Mouse (Mus musculus) embryonic fibroblast, embryonic 13.5 days (primary cell): ENCODE results near the gene Nab2. TPM values are rescaled to one million over a fixed set of nuclear protein-coding genes. Genes with fewer than 3 reads are reported as not detected.

Experiments used
- H3K27ac ChIP-seq: 2 replicates; pipeline ENCODE4 v1.5.1; 2012; ENCODE audit warnings: low read length, control low read depth, inconsistent platforms; ENCODE audit not compliant: insufficient read depth
- H3K4me1 ChIP-seq: 2 replicates; pipeline ENCODE4 v1.6.1; 2011; ENCODE audit warnings: low read length; ENCODE audit not compliant: control insufficient read depth, insufficient read depth
- H3K4me3 ChIP-seq: 2 replicates; pipeline ENCODE4 v1.5.1; 2011; ENCODE audit warnings: mild to moderate bottlenecking, control low read depth, low read length; ENCODE audit not compliant: insufficient read depth
- CTCF ChIP-seq: IDR thresholded peaks from 2 replicates; pipeline ENCODE4 v1.5.1; 2011; ENCODE audit warnings: mild to moderate bottlenecking, control low read depth, low read length, moderate library complexity, borderline replicate concordance; ENCODE audit not compliant: insufficient read depth
- POLR2A ChIP-seq: IDR thresholded peaks from 2 replicates; pipeline ENCODE4 v1.6.1; 2011; ENCODE audit warnings: low read depth, mild to moderate bottlenecking, control low read depth, low read length, moderate library complexity
- polyA plus RNA-seq: library from polyadenylated mRNA; stranded (reverse); fragments of >200 nt; gene quantifications from 2 replicates; pipeline ENCODE4 v1.2.4, GENCODE M21; 2011; ENCODE audit warnings: low read depth; ENCODE audit not compliant: missing spikeins, insufficient read length

Nab2 gene
- polyA plus RNA-seq, 1 experiment, result 69.7 TPM

DNA sequence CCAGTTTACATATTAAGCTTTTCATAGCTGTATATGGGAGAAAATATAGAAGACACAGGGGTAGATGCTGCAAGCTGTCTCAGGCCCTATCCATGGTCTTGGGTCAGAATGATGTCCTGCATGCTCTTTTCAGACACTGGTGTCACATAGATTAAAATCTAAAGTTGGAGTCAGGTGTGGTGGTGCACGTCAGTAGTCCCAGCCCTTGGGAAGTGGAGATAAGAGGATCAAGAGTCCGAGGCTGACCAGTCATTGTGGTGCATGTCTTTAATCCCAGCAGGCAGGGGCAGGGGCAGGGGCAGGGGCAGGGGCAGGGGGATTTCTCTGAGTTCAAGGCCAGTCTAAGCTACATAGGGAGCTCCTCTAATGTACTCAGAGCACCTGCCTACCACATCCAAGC, 22.6 kb downstream of the Nab2 start:
- Histone ChIP-seq H3K27ac (no peak overlapping the region), H3K4me1 (peaks cover 6% of the 10 kb centered on the region), H3K4me3 (no peak overlapping the region)
- TF ChIP-seq POLR2A (no peak), CTCF (no peak)

DNA sequence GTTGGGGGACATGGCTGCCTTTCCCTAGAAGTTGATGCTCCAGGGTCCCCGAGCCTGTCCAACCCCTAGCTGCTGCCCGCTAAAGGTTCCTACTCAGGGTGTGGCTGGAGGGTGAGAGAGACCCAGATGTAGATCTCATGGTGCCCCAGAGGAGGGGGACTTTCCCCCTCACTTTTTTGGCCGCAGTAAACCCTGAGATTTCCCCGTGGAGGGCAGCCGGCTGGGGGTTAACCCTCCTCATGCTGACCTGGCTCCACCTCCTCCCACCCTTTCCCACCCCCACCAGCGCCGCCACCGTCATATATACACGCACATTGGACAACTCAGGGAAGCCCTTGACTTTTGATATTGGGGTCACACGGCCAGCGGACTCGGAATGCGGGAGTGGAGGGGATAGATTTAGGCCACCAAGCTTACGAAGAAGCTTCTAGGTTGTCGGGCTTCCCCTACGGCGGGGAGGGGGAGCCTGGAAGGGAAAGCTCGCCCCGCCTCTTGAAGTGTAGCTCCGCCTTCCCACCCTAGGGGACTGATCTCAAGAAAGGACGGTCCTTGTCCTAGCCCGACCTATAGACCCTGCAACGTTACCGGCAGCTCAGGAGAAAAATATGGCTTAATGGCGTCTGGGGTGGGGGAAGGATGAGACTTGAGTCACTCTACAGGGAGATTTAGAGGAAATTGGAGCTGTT, 24.7 kb downstream of the Nab2 start:
- Histone ChIP-seq H3K27ac (peak overlapping the region; percentile 98), H3K4me1 (peaks cover 6% of the 10 kb centered on the region), H3K4me3 (peak overlapping the region; percentile 55)
- TF ChIP-seq CTCF (no peak), POLR2A (peak; percentile 66; the same call in 1 of the 2 replicates)

DNA sequence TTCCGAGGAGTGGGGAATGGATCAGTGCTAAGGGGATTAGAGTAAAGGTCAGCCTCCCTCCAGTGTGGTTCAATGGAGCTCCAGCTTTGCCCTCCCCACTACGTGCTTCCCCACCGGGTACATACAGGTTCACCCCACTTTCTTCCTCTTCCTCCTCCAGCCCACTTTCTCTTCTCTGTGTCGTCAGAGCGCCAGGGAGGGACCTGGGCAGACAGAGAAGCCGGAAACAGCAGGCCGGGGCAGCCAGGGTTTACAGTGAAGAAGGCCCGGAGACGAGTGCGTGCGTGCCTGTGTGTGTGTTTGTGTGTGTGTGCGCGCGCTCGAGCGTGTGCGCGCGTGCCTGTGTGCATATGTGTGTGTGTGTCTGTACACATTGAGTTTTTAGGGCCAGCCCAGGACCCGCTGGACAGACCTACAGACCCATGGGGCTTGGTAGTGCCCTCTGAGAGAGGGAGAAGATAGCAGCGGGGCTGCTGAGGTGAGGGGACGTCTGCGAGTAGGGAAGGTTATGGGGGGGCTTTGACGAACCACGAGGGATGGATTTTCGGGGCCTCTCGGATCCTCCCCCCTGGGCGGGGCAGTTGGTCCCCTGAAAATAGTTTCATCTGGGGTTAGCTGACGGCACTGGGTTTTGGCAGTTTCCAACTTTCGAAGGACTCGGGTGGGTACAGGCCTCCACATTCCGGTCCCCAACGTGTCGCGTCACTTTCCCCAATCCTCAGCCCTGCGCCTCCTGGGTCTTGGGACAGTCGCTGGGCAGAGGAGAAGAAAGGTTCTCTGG, 25.4 kb downstream of the Nab2 start, which contains the start of gene Stat6:
Gene Stat6 (plus strand): TSS at position 215 of the 781 bp plus-strand sequence.
- Histone ChIP-seq H3K4me1 (peaks cover 6% of the 10 kb centered on the region), H3K4me3 (peak within 1 kb of the TSS; percentile 55), H3K27ac (peak within 1 kb of the TSS; percentile 98)
- no peak for TF ChIP-seq CTCF
- peak; percentile 82 for TF ChIP-seq POLR2A

DNA sequence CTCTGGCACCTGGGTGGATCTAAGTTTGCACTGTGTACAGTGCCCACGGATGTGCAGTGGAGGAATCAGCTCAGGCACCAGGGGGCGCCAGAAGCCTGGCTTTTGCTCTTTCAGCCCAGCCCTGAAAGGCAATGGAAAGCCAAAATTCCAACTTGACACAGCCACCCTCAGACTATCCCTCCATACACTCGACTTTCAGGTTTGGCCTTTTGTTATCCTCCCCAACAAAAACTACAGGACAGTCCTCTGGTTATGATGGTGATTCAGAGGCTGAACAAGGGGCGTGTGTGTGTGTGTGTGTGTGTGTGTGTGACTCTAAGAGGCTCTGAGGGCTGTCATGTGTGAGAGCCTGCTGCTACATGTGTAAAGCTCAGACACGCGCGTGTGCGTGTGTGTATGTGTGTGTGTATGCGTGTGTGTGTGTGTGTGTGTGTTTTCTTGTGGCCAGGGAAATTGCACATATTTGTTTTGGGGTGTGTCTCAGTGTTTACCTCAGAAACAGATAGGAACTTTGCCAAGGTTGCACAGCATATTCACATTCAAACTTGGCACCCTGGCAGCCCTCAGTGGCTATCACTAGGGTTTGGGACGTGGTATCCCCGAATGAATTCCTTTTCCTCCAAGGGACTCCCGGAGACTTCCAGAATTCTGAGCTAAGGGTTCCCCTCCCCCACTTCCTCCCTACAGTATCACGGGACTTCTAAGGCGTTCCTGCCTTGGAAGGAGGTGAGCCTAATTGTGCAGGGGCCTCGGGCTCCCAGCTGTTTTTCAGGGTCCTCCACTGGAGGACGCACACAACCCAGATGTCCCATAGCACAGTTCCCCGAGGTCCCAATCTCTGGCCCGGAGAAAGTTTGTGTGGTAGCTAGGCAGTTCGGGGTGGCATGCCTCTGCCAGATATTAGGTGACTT, 26.3 kb downstream of the Nab2 start:
- peak overlapping the region; percentile 55 for H3K4me3 ChIP-seq
- TF ChIP-seq CTCF, result peak; percentile 82
- peak; percentile 34; the same call in 1 of the 2 replicates for TF ChIP-seq POLR2A
- peaks cover 6% of the 10 kb centered on the region for H3K4me1 ChIP-seq
- peak overlapping the region; percentile 98 for H3K27ac ChIP-seq

DNA sequence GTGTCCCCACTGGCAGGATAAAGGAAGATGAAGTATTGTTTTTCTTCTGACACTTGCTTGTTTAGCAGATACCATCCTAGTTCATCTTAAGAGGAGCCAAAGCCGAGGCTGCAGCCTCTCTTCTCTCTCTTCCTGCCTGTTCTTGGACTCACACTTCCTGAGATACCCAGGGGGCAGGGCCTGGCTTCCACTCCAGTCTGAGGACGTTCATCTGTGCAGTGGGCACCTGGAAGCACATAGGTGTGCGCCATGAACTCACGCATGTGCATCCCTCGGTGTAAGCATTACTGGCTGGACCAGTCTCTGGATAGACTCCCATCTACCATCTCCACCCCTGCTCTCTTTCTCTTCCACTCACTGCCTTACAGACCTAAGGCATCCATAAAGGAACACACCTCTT, 27.9 kb downstream of the Nab2 start:
- H3K4me1 ChIP-seq, result peaks cover 6% of the 10 kb centered on the region
- no peak overlapping the region for H3K27ac ChIP-seq
- no peak for TF ChIP-seq POLR2A
- TF ChIP-seq CTCF, result no peak
- no peak overlapping the region for H3K4me3 ChIP-seq

DNA sequence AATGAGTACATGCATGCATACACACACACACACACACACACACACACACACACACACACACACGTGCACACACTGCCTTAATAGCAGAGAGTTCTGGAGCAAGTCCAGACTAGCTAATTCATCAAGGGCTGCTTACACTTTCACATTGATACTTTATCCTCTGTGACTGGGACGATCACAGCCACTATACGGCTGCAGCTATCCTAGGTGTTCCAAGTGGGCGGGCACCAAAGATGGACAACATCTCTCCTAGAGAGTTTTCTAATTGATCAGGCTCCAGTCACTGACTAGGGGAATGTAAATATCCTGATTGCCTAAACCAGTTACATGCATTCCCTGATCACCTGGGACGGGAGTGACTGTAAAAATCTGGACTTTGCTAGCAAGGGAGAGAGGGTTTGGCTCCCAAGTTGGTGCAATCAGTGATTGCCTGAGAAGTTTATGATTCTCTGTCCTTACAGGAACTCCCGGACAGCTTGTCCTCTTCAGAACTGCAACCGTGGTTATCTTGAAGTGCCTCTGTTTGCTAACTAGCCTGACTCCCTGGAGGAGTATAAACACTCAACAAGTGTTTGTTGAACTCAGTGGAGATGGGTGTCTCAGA, 35.6 kb downstream of the Nab2 start:
- Histone ChIP-seq H3K4me1 (peaks cover 6% of the 10 kb centered on the region; the same call in 1 of the 2 replicates), H3K27ac (no peak overlapping the region), H3K4me3 (no peak overlapping the region)
- no peak for TF ChIP-seq POLR2A
- TF ChIP-seq CTCF, result no peak

DNA sequence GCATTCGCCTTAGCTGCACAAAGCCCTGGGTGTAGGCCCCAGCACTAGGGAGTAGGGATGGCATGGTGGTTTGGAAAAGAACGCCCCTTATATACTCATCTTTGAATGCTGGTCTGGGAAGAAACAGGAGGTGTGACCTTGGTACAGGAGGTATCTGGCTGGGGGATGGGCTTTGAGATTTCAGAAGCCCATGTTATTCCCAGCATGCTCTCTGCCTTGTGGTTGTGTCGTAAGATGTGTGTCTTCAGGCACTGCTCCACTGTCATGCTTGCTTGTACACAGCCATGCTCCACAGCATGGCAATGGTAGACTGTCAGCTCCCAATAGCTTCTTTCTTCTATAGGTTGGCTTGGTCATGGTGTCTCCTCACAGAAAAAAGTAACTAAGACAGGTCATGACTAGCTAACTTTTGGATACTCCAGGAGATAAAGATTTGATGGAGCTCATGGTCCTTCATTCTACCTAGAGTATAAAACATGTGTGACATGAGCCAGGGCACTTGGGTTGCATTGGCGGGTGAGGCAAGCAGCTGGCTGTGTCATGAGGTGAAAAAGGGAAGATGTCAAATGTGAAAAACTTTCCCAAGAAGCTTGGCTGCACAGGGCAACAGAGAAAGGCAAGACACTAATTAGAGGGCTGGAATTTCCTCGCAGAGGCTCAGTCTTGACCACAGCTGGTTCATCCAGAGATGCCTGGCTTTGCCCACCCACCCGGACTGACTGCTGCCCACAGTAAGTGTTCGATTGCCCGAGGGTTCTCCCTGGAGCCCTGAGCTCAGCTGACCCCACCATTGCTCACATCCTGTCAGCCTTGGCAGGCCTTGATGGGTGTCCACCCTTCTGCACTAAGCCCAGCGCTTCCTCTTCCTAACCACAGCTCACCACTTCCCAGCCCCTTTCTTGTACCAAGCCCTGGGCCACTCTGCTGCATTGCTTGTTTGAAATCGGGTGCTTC, 36.8 kb downstream of the Nab2 start:
- peaks cover 6% of the 10 kb centered on the region; the same call in 1 of the 2 replicates for H3K4me1 ChIP-seq
- no peak overlapping the region for H3K27ac ChIP-seq
- H3K4me3 ChIP-seq, result no peak overlapping the region
- TF ChIP-seq POLR2A (no peak), CTCF (no peak)

DNA sequence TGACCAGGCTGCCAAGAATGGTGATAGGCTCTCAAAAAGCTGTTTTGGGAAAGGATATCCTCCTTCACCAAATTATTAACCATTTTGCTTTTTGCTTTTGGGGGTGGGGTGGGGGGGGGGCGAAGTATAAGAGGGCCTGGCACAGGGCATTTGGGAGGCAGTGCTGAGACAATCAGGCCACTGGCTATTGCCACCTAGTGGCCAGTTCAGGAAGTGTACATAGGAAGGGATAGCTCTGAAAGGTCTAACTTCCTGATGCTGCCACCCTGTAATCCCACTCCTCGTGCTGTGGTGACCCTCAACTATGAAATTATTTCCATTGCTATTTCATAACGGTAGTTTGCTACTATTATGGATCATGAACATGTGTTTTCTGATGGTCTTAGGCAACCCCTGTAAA, 41.9 kb downstream of the Nab2 start:
- no peak overlapping the region for H3K27ac ChIP-seq
- H3K4me3 ChIP-seq, result no peak overlapping the region
- no peaks in the 10 kb centered on the region for H3K4me1 ChIP-seq
- no peak for TF ChIP-seq POLR2A
